1 mouse cellular context compared by ENCODE assay signal in the genomic region with DNA sequence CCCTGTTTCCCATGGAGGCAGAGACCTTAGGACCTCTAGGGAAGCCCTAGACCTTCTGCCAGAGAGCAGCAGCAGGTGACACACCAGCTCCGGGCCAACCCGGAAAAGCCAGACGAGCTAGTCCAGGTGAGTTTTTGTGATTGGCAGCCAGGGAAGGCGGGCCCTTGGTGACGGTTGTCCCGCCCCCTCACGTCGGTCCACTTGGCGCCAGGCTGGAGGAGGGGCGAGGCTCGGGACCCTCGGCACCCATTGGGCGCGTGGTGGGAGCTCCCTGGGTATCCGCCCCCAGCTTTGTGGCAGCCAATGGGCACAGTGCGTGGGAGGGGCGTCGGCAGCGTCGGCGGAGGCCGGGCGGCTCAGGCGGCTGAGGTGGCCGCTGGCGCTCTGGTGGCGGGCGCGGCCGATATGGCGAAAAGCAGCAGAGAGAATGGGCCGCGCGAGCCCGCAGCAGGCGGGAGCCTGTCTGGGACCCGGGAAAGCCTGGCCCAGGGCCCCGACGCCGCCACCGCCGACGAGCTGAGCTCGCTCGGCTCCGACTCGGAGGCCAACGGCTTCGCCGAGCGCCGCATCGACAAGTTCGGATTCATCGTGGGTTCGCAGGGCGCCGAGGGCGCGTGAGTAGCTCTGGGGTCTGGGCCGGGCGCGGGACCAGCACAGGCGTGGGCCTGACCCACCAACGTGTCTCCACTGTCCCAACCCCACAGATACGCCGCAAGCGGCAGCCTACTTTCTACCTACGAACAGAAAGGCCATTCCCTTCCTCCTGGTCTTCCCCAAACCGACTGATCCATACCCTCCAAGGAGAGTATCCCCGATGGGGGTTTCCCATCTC.
TF ChIP-seq lines count a peak whose summit lies in the region.

A gene (plus strand): TSS at position 304 of the 832 bp plus-strand sequence.

TF ChIP-seq in C2C12, 6 proteins besides CTCF, POLR2A, EP300 and RAD21 (continued from another document):
- TF ChIP-seq CEBPB (IDR thresholded peaks at IDR 0.05; ENCODE audit: low read depth): no peak
